Comparison of ENCODE assay signal across 7 mouse cellular contexts in the genomic region with DNA sequence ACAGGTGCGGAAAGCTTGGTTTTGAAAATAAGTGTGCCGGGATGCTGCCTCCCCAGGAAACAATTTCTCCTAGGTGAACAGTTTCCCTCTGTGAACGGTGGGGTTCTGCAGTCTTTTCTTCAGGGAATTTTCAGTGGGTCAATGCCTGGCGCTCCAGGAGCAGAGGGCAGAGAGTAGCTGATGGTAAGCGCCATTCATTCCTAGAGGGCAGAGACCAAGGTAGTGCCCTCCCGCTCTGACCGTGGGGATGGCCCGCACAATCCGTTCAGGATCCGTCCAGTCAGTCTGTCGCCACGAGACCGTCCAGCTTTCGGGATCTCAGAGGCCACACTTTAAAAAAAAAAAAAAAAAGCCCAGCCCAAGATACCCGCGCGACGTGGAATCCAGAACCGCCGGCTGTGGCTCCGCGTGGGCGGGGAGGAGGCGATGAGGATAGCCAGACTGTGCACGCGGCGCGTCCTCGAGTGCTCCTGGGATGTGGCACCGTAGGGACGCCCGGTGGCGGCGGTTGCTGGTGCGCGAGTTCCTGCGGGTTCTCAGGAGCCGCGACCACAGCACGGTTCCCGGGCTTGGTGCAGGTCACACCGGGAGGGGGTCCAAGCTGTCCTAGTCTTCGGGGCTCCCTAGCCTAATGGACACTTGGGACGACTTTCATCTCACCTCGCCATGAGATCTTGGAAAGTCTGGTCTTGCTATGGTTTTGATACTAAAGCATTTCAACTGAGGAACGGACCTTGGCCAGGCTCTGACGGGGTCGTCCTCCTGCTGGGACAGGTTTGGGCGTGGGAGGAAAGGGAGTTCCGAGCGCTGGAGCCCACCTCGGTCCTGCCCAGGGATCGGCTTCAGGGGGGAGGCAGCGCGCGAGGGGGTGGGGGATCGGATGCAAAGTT. TPM values are rescaled to one million over a fixed set of nuclear protein-coding genes. Genes with fewer than 3 reads are reported as not detected.
DNase-seq lines count a peak whose midpoint lies in the region; ATAC-seq and TF ChIP-seq lines count a peak whose summit lies in the region.

No protein-coding gene starts in this region.

- no peak overlapping the region; the same call in 1 of the 2 replicates for H3K4me3 ChIP-seq in forebrain, embryonic 14.5 days (ENCODE audit: low read depth, low read length)
- peak overlapping the region; percentile 18 for H3K4me3 ChIP-seq in limb, embryonic 14.5 days (replicated peaks; ENCODE audit: low read length)

- WGBS in forebrain, embryonic 14.5 days = 3% methylated on average over 55 of the region's 57 CpGs
- WGBS in limb, embryonic 14.5 days = under 1% methylated on average over 57 of the region's 57 CpGs

- H3K36me3 ChIP-seq in forebrain, embryonic 14.5 days (ENCODE audit: control insufficient read depth, insufficient read depth, low read length) = no peaks in the 10 kb centered on the region
- no peaks in the 10 kb centered on the region for H3K36me3 ChIP-seq in limb, embryonic 14.5 days (ENCODE audit: control insufficient read depth, insufficient read depth, low read length)

- H3K9ac ChIP-seq in forebrain, embryonic 14.5 days (ENCODE audit: low read length) = no peak overlapping the region; the same call in 1 of the 2 replicates
- H3K9ac ChIP-seq in limb, embryonic 14.5 days (ENCODE audit: low read depth, low read length, severe bottlenecking) = no peak overlapping the region

- H3K4me1 ChIP-seq in forebrain, embryonic 14.5 days (ENCODE audit: control insufficient read depth, insufficient read depth, low read length) = peaks cover 11% of the 10 kb centered on the region; the same call in 1 of the 2 replicates
- peaks cover 12% of the 10 kb centered on the region for H3K4me1 ChIP-seq in limb, embryonic 14.5 days (ENCODE audit: control insufficient read depth, insufficient read depth, low read length)

- H3K27ac ChIP-seq in forebrain, embryonic 14.5 days (ENCODE audit: low read depth, low read length) = no peak overlapping the region
- H3K27ac ChIP-seq in limb, embryonic 14.5 days (replicated peaks; ENCODE audit: low read depth, low read length) = no peak overlapping the region

- H3K27me3 ChIP-seq in forebrain, embryonic 14.5 days (replicated peaks; ENCODE audit: control insufficient read depth, insufficient read depth, low read length) = peaks cover 59% of the 10 kb centered on the region
- peaks cover 67% of the 10 kb centered on the region for H3K27me3 ChIP-seq in limb, embryonic 14.5 days (ENCODE audit: control insufficient read depth, insufficient read depth, low read length)

- no peak for ATAC-seq in forebrain, embryonic 14.5 days
- ATAC-seq in limb, embryonic 14.5 days (ENCODE audit: low FRiP score, low read depth) = no peak

- H3K4me2 ChIP-seq in forebrain, embryonic 14.5 days (ENCODE audit: low read length) = peak overlapping the region; percentile 12; the same call in 1 of the 2 replicates
- peak overlapping the region; percentile 35 for H3K4me2 ChIP-seq in limb, embryonic 14.5 days (replicated peaks; ENCODE audit: low read depth, low read length, severe bottlenecking)

- TF ChIP-seq POLR2A in limb, embryonic 14.5 days (IDR thresholded peaks at IDR 0.05; ENCODE audit: borderline replicate concordance, extremely low read depth, insufficient read depth, insufficient read length) = no peak

- DNase-seq in right cerebral cortex, postnatal 14 days = peak; percentile 15
- no peak for DNase-seq in right cerebral cortex, postnatal 25 days
- DNase-seq in forebrain, embryonic 14.5 days (ENCODE audit: low spot score) = no peak
- no peak for DNase-seq in limb, embryonic 14.5 days (ENCODE audit: low spot score)
- peak; percentile 56 for DNase-seq in testis, postnatal 10 days (ENCODE audit: low spot score)
- DNase-seq in cerebellum, adult 11 months = no peak
- no peak for DNase-seq in spleen, adult 12 weeks (ENCODE audit: low spot score)

- no peaks in the 10 kb centered on the region for H3K9me3 ChIP-seq in forebrain, embryonic 14.5 days (replicated peaks; ENCODE audit: control insufficient read depth, low read length)
- H3K9me3 ChIP-seq in limb, embryonic 14.5 days (ENCODE audit: control insufficient read depth, low read length) = no peaks in the 10 kb centered on the region

RNA-seq across cellular contexts. Expression of gene Foxd4, which starts 3.7 kb away (rescaled TPM):
- not detected in 2 replicates for polyA plus RNA-seq in forebrain, embryonic 14.5 days (2014; fragmentation: Nextera tagmentation; extraction: Ambion mirVana)
- polyA plus RNA-seq in limb, embryonic 14.5 days (2012; rRNA removed) = 0.59 and 0.87 TPM in 2 replicates
- polyA plus RNA-seq in limb, embryonic 14.5 days (2014; fragmentation: Nextera tagmentation; extraction: Ambion mirVana) = 0.10 and 0.51 TPM in 2 replicates

RNA-seq across cellular contexts. Expression of gene Gm10053, which starts 21.8 kb away (rescaled TPM):
- 238 and 267 TPM in 2 replicates for polyA plus RNA-seq in forebrain, embryonic 14.5 days (2014; fragmentation: Nextera tagmentation; extraction: Ambion mirVana)
- polyA plus RNA-seq in limb, embryonic 14.5 days (2012; rRNA removed) = 28.3 and 50.4 TPM in 2 replicates
- polyA plus RNA-seq in limb, embryonic 14.5 days (2014; fragmentation: Nextera tagmentation; extraction: Ambion mirVana) = 185 and 204 TPM in 2 replicates

RNA-seq across cellular contexts. Expression of gene Pgm5, which starts 35.6 kb away (rescaled TPM):
- polyA plus RNA-seq in forebrain, embryonic 14.5 days (2014; fragmentation: Nextera tagmentation; extraction: Ambion mirVana) = 0.25 and 0.36 TPM in 2 replicates
- 16.0 and 18.2 TPM in 2 replicates for polyA plus RNA-seq in limb, embryonic 14.5 days (2012; rRNA removed)
- polyA plus RNA-seq in limb, embryonic 14.5 days (2014; fragmentation: Nextera tagmentation; extraction: Ambion mirVana) = 2.6 and 2.8 TPM in 2 replicates

Comparison
In these comparisons a context has a peak if more than half of its experiments do, and no peak if none do; other contexts are left out.
1. DNase-seq: peak in right cerebral cortex, postnatal 14 days (single experiment) and testis, postnatal 10 days (single experiment); none in right cerebral cortex, postnatal 25 days (single experiment), forebrain, embryonic 14.5 days (single experiment), limb, embryonic 14.5 days (single experiment), cerebellum, adult 11 months (single experiment) and spleen, adult 12 weeks (single experiment).